Mouse (Mus musculus) forebrain, embryonic 15.5 days (tissue): ENCODE measurements around the gene Rhno1. TPM values are rescaled to one million over a fixed set of nuclear protein-coding genes. Genes with fewer than 3 reads are reported as not detected.
"Not testable (repeated sequence)": the region's sequence is repeated elsewhere in the genome, so short reads cannot be mapped to it uniquely, and the experiment has no call there.

Experiments
- ATAC-seq: fragments of 200-750 bp; cut with Nextera tagmentation; replicated peaks from 2 replicates; pipeline ENCODE4 v1.8.0; 2017; ENCODE audit warnings: mild to moderate bottlenecking, moderate TSS enrichment, moderate library complexity
- H3K27ac ChIP-seq: fragments of 300-500 bp; sonication (generic); replicated peaks from 2 replicates; pipeline ENCODE4 v1.5.1; 2015; ENCODE audit warnings: mild to moderate bottlenecking, inconsistent platforms
- H3K27me3 ChIP-seq: fragments of 300-500 bp; sonication (generic); 2 replicates; pipeline ENCODE4 v1.6.1; 2015; ENCODE audit warnings: inconsistent platforms
- H3K36me3 ChIP-seq: fragments of 300-500 bp; sonication (generic); 2 replicates; pipeline ENCODE4 v1.6.1; 2015; ENCODE audit warnings: mild to moderate bottlenecking, inconsistent platforms
- H3K4me1 ChIP-seq: fragments of 300-500 bp; sonication (generic); 2 replicates; pipeline ENCODE4 v1.6.1; 2015; ENCODE audit warnings: inconsistent platforms
- H3K4me2 ChIP-seq: fragments of 300-500 bp; sonication (generic); replicated peaks from 2 replicates; pipeline ENCODE4 v1.6.1; 2015; ENCODE audit warnings: mild to moderate bottlenecking, inconsistent platforms
- H3K4me3 ChIP-seq: fragments of 300-500 bp; sonication (generic); 2 replicates; pipeline ENCODE4 v1.5.1; 2015; ENCODE audit warnings: mild to moderate bottlenecking, inconsistent platforms
- H3K9ac ChIP-seq: fragments of 300-500 bp; sonication (generic); replicated peaks from 2 replicates; pipeline ENCODE4 v1.6.1; 2015; ENCODE audit warnings: mild to moderate bottlenecking, inconsistent platforms
- H3K9me3 ChIP-seq: fragments of 300-500 bp; sonication (generic); 2 replicates; pipeline ENCODE4 v1.6.1; 2016; ENCODE audit warnings: inconsistent platforms
- WGBS: fragments of 180-500 bp; shearing (Covaris S2); methylation state at CpG from one replicate; pipeline ENCODE4 v1.1.7; 2015; ENCODE audit warnings: mixed read lengths; 5-methylcytosine and 5-hydroxymethylcytosine counted together
- polyA plus RNA-seq: library from polyadenylated mRNA; unstranded; fragments of >200 nt; fragmentation: Nextera tagmentation; extraction: Ambion mirVana; gene quantifications from 2 replicates; pipeline ENCODE4 v1.2.1, GENCODE M21; 2015

Rhno1 gene
- polyA plus RNA-seq, 1 experiment from 2014 or later: 135 TPM

- no peak overlapping the region for H3K4me3 ChIP-seq
- no peaks in the 10 kb centered on the region for H3K9me3 ChIP-seq
- no peak overlapping the region for H3K27ac ChIP-seq
- H3K36me3 ChIP-seq: no peaks in the 10 kb centered on the region
- 83% methylated on average over 3 of the region's 3 CpGs for WGBS
- H3K9ac ChIP-seq: no peak overlapping the region
- H3K4me2 ChIP-seq: no peak overlapping the region
- no peaks in the 10 kb centered on the region for H3K27me3 ChIP-seq
- ATAC-seq: no peak
- H3K4me1 ChIP-seq: no peaks in the 10 kb centered on the region
Measured at GRCm38 (mm10) chr6:128381254-128381653, 18.5 kb upstream of the Rhno1 start.

GRCm38 (mm10) chr6:128380594-128381167 lies 18.0 kb upstream of the Rhno1 start:
- H3K4me2 ChIP-seq, ATAC-seq, H3K9ac ChIP-seq, H3K4me3 ChIP-seq, H3K4me1 ChIP-seq, H3K9me3 ChIP-seq, H3K27me3 ChIP-seq, H3K27ac ChIP-seq, H3K36me3 ChIP-seq: not testable (repeated sequence)
- 93% methylated on average over 1 of the region's 1 CpGs for WGBS

DNA sequence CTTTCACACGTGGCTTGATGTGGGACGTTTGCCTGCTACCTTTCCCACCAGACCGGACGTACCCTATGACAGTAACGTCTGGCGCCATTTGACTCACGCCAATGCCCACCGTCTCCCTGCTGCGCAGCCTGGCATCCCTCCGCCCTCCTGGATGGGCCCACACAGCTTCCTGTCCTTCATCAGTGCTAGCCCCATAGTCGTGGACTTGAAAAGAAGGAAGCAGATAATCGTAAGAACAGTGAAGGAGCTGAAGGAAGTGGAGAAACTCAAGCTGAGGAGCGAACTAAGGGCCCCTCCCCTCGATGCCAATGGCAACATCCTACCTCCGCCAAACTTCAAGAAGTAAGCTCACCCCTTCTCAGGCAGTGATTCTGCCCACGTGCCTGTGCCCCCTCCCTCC lies 16.9 kb upstream of the Rhno1 start:
- no peaks in the 10 kb centered on the region for H3K27me3 ChIP-seq
- no peaks in the 10 kb centered on the region for H3K9me3 ChIP-seq
- ATAC-seq: no peak
- H3K9ac ChIP-seq: no peak overlapping the region
- H3K4me3 ChIP-seq: no peak overlapping the region
- no peaks in the 10 kb centered on the region for H3K36me3 ChIP-seq
- 84% methylated on average over 16 of the region's 16 CpGs for WGBS
- peaks cover 7% of the 10 kb centered on the region; the same call in 1 of the 2 replicates for H3K4me1 ChIP-seq
- H3K4me2 ChIP-seq: no peak overlapping the region
- no peak overlapping the region for H3K27ac ChIP-seq

- Histone ChIP-seq H3K9me3 (no peaks in the 10 kb centered on the region), H3K27me3 (no peaks in the 10 kb centered on the region), H3K27ac (no peak overlapping the region), H3K4me3 (no peak overlapping the region), H3K4me1 (peaks cover 8% of the 10 kb centered on the region; the same call in 1 of the 2 replicates), H3K9ac (no peak overlapping the region), H3K4me2 (no peak overlapping the region), H3K36me3 (peaks cover 3% of the 10 kb centered on the region; the same call in 1 of the 2 replicates)
- ATAC-seq: no peak
- WGBS: 93% methylated on average over 17 of the region's 17 CpGs
Measured at GRCm38 (mm10) chr6:128376371-128377085, 13.8 kb upstream of the Rhno1 start.

- peak within 1 kb of the TSS; percentile 14; the same call in 1 of the 2 replicates for H3K27ac ChIP-seq
- no peaks in the 10 kb centered on the region for H3K9me3 ChIP-seq
- no peaks in the 10 kb centered on the region for H3K27me3 ChIP-seq
- H3K4me1 ChIP-seq: peaks cover 8% of the 10 kb centered on the region; the same call in 1 of the 2 replicates
- no peak within 1 kb of the TSS for H3K4me2 ChIP-seq
- ATAC-seq: peak; percentile 70; the same call in 1 of the 2 replicates
- no peak within 1 kb of the TSS for H3K4me3 ChIP-seq
- peaks cover 3% of the 10 kb centered on the region for H3K36me3 ChIP-seq
- H3K9ac ChIP-seq: no peak within 1 kb of the TSS
- WGBS: 6% methylated on average over 6 of the region's 6 CpGs
Measured at GRCm38 (mm10) chr6:128375192-128375591, 12.5 kb upstream of the Rhno1 start, which contains the start of the genes Tex52 and Gm44596. Gene Tex52 (plus strand): TSS chr6:128375456. Gene Gm44596 (plus strand): TSS chr6:128375503.

DNA sequence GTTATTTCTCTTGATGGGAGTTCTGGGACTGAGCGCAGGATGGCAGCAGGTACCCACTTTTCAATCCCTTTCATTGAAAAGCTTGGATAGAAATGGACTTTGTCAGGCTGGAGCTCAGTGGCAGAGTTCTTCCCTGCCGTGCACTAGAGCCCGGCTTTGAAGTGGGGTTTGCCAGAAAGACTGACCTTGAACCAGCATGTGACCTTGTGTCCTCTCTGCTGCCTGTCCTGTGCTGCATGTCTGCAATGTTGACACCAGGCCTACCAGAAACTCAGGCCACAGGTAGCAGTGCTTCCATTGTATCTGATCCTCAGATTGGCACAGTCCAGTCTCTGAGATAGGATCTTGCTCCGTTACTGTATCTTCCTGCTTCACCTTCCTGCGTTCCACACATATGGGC lies 7.3 kb upstream of the Rhno1 start:
- H3K9me3 ChIP-seq: no peaks in the 10 kb centered on the region
- no peaks in the 10 kb centered on the region for H3K27me3 ChIP-seq
- peaks cover 5% of the 10 kb centered on the region; the same call in 1 of the 2 replicates for H3K4me1 ChIP-seq
- H3K4me3 ChIP-seq: no peak overlapping the region
- WGBS: 92% methylated on average over 5 of the region's 5 CpGs
- H3K27ac ChIP-seq: no peak overlapping the region
- no peak overlapping the region for H3K9ac ChIP-seq
- no peak overlapping the region for H3K4me2 ChIP-seq
- peaks cover 12% of the 10 kb centered on the region for H3K36me3 ChIP-seq
- no peak for ATAC-seq

DNA sequence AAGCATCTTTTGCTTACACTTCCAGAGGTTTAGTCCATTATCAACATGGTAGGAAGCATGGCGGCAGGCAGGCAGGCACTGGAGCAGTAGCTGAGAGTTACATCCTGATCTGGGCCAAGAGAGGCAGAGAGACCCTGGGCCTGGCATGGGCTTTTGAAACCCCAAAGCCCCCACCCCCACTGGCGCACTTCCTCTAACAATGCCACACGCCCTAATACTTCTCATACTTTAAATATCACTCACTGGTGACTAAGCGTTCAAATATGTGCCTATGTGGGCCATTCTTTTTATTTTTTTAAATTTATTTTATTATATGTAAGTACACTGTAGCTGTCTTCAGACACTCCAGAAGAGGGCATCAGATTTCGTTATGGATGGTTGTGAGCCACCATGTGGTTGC lies 3.8 kb upstream of the Rhno1 start:
- Histone ChIP-seq H3K27me3 (no peaks in the 10 kb centered on the region), H3K4me2 (no peak overlapping the region), H3K4me1 (peaks cover 15% of the 10 kb centered on the region), H3K36me3 (peaks cover 9% of the 10 kb centered on the region), H3K4me3 (no peak overlapping the region), H3K9ac (no peak overlapping the region), H3K27ac (no peak overlapping the region), H3K9me3 (no peaks in the 10 kb centered on the region)
- ATAC-seq: no peak
- WGBS: 91% methylated on average over 5 of the region's 5 CpGs

DNA sequence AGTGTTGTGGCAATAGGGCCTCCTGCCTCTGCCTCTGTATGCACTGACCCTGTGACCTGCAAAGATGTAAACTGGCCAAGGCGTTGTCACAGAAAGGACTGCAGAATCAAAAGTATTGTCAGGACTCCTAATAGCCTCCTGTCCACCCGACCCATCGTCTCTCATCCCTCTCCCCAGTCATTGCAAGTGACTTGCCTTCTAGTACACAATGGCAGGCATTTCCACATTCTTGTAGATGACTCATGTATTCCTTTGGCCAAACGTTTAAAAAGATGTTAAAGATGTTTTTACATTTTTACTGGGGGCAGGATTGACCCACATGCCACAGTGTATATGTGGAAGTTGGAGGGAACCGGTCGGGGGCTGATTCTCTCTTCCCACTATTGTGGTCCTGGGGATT lies 2.0 kb upstream of the Rhno1 start:
- Histone ChIP-seq H3K4me3 (no peak overlapping the region), H3K27ac (no peak overlapping the region), H3K9me3 (no peaks in the 10 kb centered on the region), H3K27me3 (no peaks in the 10 kb centered on the region), H3K4me2 (no peak overlapping the region), H3K4me1 (peaks cover 32% of the 10 kb centered on the region), H3K36me3 (peaks cover 9% of the 10 kb centered on the region), H3K9ac (no peak overlapping the region)
- whole genome bisulfite sequencing: 81% methylated on average over 6 of the region's 6 CpGs
- no peak for ATAC-seq

DNA sequence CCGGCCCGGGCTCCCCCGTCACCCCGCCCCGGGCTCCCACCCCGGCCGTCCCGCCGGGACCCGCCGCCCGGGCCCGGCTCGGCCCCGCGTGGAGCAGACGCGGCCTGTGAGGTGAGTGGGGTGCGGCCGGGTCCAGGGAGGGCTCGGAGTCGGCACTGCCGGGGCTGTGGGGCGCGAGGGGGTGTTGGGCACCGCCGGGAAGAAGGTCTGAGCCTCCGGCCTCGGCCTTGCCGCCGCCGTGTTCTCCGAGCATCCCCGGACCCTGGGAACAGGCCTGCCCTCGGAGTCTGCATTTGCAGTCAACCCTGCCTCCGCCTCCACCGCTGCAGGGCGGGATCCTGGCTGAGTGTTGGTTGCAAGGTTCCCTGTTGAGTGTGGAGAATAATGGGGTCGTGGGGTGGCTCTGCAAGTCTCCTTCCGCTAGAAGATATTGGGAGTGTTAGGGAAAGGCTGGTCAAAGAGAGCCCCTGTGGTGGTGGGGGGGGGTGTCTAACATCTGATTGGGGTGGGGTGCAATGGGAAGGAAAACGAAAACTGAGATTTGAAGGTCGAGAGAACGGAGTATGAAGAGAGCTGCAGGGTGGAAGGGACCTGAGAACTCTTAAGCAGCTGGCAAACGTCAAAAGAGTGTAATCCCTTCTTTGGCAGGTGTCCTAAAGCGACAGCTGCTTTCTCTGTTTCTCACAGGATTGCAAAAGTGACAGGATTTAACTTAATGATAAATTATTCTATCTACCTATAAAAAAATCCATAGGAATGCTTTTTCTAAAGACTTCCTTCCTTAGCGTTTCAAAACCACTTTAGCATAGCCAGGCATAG lies 505 bp upstream of the Rhno1 start:
- H3K27ac ChIP-seq: peak overlapping the region; percentile 93
- peak overlapping the region; percentile 89 for H3K9ac ChIP-seq
- WGBS: under 1% methylated on average over 36 of the region's 46 CpGs
- H3K36me3 ChIP-seq: peaks cover 13% of the 10 kb centered on the region
- H3K4me1 ChIP-seq: peaks cover 35% of the 10 kb centered on the region
- H3K4me3 ChIP-seq: peak overlapping the region; percentile 93
- no peaks in the 10 kb centered on the region for H3K27me3 ChIP-seq
- peak overlapping the region; percentile 85 for H3K4me2 ChIP-seq
- H3K9me3 ChIP-seq: no peaks in the 10 kb centered on the region
- no peak; the same call in none of the 2 replicates for ATAC-seq

DNA sequence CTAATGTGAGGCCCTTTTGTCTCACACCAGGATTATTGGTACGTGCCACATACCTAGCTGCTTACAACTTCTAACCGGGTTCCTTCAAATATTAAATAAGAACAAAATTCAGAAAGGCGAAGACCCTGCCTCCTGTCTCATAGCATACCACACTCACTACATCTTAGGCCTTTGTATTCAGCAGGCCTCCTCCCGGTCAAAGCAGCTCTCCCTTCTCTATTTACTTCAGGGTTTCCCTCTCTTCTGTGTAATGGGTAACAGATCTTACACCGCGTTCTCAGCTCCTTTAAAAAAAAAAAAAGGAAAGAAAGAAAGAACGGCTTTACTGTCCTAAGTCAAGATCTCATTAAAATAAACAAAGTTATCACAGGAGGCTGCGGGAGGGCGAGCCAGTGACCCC lies 810 bp downstream of the Rhno1 start:
- Histone ChIP-seq H3K4me3 (peak overlapping the region; percentile 93), H3K4me2 (peak overlapping the region; percentile 85), H3K27ac (peak overlapping the region; percentile 93), H3K4me1 (peaks cover 35% of the 10 kb centered on the region), H3K27me3 (no peaks in the 10 kb centered on the region), H3K9ac (peak overlapping the region; percentile 89), H3K9me3 (no peaks in the 10 kb centered on the region), H3K36me3 (peaks cover 17% of the 10 kb centered on the region)
- WGBS: 8% methylated on average over 9 of the region's 9 CpGs
- no peak for ATAC-seq

DNA sequence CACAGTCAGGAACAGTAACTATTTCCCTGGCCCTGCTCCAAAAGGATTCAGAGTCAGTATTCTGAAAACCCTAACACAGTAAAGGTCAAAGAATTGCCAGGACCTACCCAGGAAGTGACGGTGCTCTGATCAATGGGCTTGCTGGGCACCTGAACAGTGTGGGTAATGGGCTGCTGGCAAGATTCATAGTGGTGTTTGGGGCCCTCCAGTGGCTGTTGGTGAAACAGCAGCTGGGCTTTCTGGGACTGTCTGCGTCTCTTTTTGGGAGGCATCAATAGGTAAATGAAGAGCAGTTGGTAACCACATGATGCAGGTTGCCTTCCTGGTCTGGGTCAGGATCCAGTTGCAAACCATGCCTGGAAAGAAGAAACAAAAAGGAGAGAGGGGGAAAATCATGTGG lies 3.7 kb downstream of the Rhno1 start:
- peaks cover 54% of the 10 kb centered on the region for H3K4me1 ChIP-seq
- no peaks in the 10 kb centered on the region for H3K9me3 ChIP-seq
- H3K36me3 ChIP-seq: peaks cover 21% of the 10 kb centered on the region
- H3K9ac ChIP-seq: no peak overlapping the region
- no peaks in the 10 kb centered on the region for H3K27me3 ChIP-seq
- H3K4me2 ChIP-seq: no peak overlapping the region
- H3K27ac ChIP-seq: no peak overlapping the region
- H3K4me3 ChIP-seq: no peak overlapping the region
- 3% methylated on average over 2 of the region's 2 CpGs for WGBS
- ATAC-seq: no peak
